Comparison of ENCODE assay signal across 28 mouse cellular contexts in the genomic region with DNA sequence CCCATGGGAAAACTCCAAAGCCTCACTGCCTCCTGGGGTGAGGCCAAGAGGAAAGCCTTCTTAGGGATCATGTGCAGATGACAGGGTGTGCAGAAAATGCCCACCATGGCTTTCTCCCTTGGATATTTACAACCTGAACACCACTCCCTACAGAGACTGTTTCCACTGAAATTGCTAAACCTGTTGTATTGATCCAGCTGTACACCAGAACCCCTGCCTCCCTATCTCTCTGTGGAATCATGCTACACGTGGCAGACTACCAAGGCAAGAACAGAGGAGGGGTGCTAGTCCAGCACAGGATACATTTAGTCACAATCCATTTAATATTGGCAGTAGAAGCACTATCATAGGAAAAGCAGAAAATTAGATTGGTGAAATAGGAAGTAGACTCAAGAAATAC.
"Had no signal": no experiment of that assay in that cellular context is flagged by ENCODE, and none has a peak within 500 bp of the region (broad histone marks: within the 10 kb centered on the region; RNA-seq: fewer than 3 reads in every experiment).

No protein-coding gene starts in this region.

- H3K27ac ChIP-seq: gastrocnemius, adult 2 months; heart, embryonic 10.5 days; hindbrain, embryonic 10.5 days; hindbrain, embryonic 12.5 days; hindbrain, embryonic 14.5 days; intestine, embryonic 15.5 days; kidney, embryonic 15.5 days; kidney, postnatal 0 days; limb, embryonic 13.5 days; limb, embryonic 15.5 days; liver, embryonic 13.5 days; liver, embryonic 15.5 days had no signal

- H3K36me3 ChIP-seq: hindbrain, embryonic 10.5 days; hindbrain, embryonic 12.5 days; intestine, embryonic 15.5 days; kidney, embryonic 15.5 days; limb, embryonic 13.5 days; limb, embryonic 15.5 days; liver, embryonic 13.5 days; liver, embryonic 15.5 days had no signal

- ATAC-seq: hindbrain, embryonic 16.5 days; inflammation-experienced regulatory T-cells, adult 6 months; intestine, embryonic 15.5 days; intestine, postnatal 0 days had no signal

- H3K9ac ChIP-seq: heart, embryonic 12.5 days; hindbrain, embryonic 12.5 days; hindbrain, embryonic 14.5 days; intestine, embryonic 15.5 days; kidney, embryonic 15.5 days; limb, embryonic 13.5 days; limb, embryonic 15.5 days; liver, embryonic 13.5 days; liver, embryonic 15.5 days had no signal

- H3K27me3 ChIP-seq: heart, embryonic 12.5 days; hindbrain, embryonic 12.5 days; intestine, embryonic 15.5 days; kidney, embryonic 15.5 days; limb, embryonic 13.5 days; limb, embryonic 15.5 days; liver, embryonic 13.5 days; liver, embryonic 15.5 days had no signal

- DNase-seq: gastrocnemius, adult 2 months; gastrocnemius, postnatal 10 days; gastrocnemius, postnatal 25 days; heart, adult 18-20 months; heart, postnatal 10 days; heart, postnatal 4 days; kidney, adult 18-20 months; kidney, adult 8-10 months; kidney, postnatal 14 days; kidney, postnatal 36 days; layer of hippocampus, adult 9-11 months; layer of hippocampus, postnatal 36 days; left cerebral cortex, postnatal 4 days; liver, embryonic 13.5 days had no signal

- H3K9me3 ChIP-seq: heart, embryonic 10.5 days; heart, embryonic 12.5 days; hindbrain, embryonic 10.5 days; hindbrain, embryonic 12.5 days; intestine, embryonic 15.5 days; kidney, embryonic 15.5 days; limb, embryonic 13.5 days; limb, embryonic 15.5 days; liver, embryonic 13.5 days; liver, embryonic 15.5 days had no signal

- H3K4me3 ChIP-seq: gastrocnemius, adult 2 months; heart, embryonic 10.5 days; heart, embryonic 12.5 days; hindbrain, embryonic 10.5 days; hindbrain, embryonic 12.5 days; intestine, embryonic 15.5 days; kidney, embryonic 15.5 days; limb, embryonic 13.5 days; limb, embryonic 15.5 days; liver, embryonic 13.5 days; liver, embryonic 15.5 days had no signal

- H3K4me2 ChIP-seq: heart, embryonic 12.5 days; hindbrain, embryonic 12.5 days; hindbrain, embryonic 14.5 days; intestine, embryonic 15.5 days; kidney, embryonic 15.5 days; limb, embryonic 13.5 days; limb, embryonic 15.5 days; liver, embryonic 13.5 days; liver, embryonic 15.5 days had no signal

- H3K4me1 ChIP-seq: hindbrain, embryonic 10.5 days; hindbrain, embryonic 12.5 days; intestine, embryonic 15.5 days; limb, embryonic 13.5 days; limb, embryonic 15.5 days; liver, embryonic 13.5 days had no signal
